In the genomic region with DNA sequence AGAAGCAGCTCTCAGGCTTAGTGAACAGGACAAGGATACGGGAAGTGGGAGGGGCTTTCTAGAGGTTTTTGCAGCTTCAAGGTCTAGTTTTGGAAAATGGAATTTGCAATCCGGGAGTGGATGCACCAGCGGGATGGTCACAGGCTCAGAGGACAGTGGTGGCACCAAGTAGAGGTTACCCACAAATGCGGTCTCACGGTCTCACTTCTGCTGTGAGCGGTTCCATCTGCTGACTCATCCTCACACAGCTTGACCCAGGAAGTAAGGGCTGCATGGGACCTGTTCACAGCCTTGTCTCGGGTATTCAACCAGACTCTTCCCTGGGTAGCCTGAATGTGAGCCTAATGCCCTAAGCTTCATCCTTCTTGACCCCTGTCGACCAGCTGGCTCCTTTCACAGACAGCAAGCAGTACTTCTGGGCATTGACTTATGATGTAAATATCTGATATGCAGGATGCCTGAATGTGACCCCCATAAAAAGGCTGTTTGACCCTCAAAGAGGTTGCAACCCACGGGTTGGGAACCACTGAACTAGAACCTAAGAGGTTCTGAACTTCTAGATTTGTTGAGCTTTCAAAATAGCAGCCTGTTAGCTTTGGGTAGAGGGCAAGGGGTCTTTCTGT, we compare ENCODE assay signal across 11 mouse cellular contexts. TPM values are rescaled to one million over a fixed set of nuclear protein-coding genes. Genes with fewer than 3 reads are reported as not detected.
A peak's percentile ranks its signal among the peaks of the same experiment; 100 is the strongest.
DNase-seq lines count a peak whose midpoint lies in the region; ATAC-seq and TF ChIP-seq lines count a peak whose summit lies in the region.
"Had no signal": no experiment of that assay in that cellular context is flagged by ENCODE, and none has a peak within 500 bp of the region (broad histone marks: within the 10 kb centered on the region; RNA-seq: fewer than 3 reads in every experiment).

No protein-coding gene starts in this region.

- no peak for TF ChIP-seq POLR2A in bone marrow macrophage, adult 2 months (IDR thresholded peaks at IDR 0.05; ENCODE audit: borderline replicate concordance, low read depth, low read length)

- no peak overlapping the region for H3K27ac ChIP-seq in kidney, postnatal 0 days
- peak overlapping the region; percentile 32; the same call in 1 of the 2 replicates for H3K27ac ChIP-seq in bone marrow macrophage, adult 2 months (ENCODE audit: insufficient read depth, low read depth, low read length)
- peak overlapping the region; percentile 5; the same call in 1 of the 2 replicates for H3K27ac ChIP-seq in liver, embryonic 11.5 days (ENCODE audit: low read depth, low read length)
- no peak overlapping the region for H3K27ac ChIP-seq in forebrain, embryonic 10.5 days

- TF ChIP-seq CTCF in kidney, postnatal 0 days (IDR thresholded peaks at IDR 0.05; ENCODE audit: low read depth) = no peak
- TF ChIP-seq CTCF in bone marrow macrophage, adult 2 months (IDR thresholded peaks at IDR 0.05; ENCODE audit: low read depth, low read length) = no peak

- H3K36me3 ChIP-seq in kidney, postnatal 0 days (ENCODE audit: insufficient read depth, low read length) = no peaks in the 10 kb centered on the region
- H3K36me3 ChIP-seq in liver, embryonic 11.5 days (ENCODE audit: control insufficient read depth, insufficient read depth, low read length) = no peaks in the 10 kb centered on the region
- H3K36me3 ChIP-seq in forebrain, embryonic 10.5 days (replicated peaks) = no peaks in the 10 kb centered on the region

- DNase-seq in kidney, postnatal 0 days (ENCODE audit: low spot score) = no peak
- no peak for DNase-seq in kidney, postnatal 25 days
- DNase-seq in liver, embryonic 11.5 days (ENCODE audit: low spot score) = no peak
- DNase-seq in forebrain, embryonic 10.5 days (ENCODE audit: extremely low spot score, low spot score) = no peak
- no peak for DNase-seq in left cerebral cortex, adult 11 months (ENCODE audit: low spot score)
- no peak for DNase-seq in left cerebral cortex, postnatal 25 days (ENCODE audit: low spot score in 2 of 2)
- DNase-seq: cerebellum, adult 11 months; lung, postnatal 14 days; thymus, adult 2 months had no signal

- H3K4me1 ChIP-seq in kidney, postnatal 0 days (replicated peaks; ENCODE audit: insufficient read depth, low read length) = no peaks in the 10 kb centered on the region
- H3K4me1 ChIP-seq in bone marrow macrophage, adult 2 months (ENCODE audit: control insufficient read depth, insufficient read depth, low read length) = peaks cover 38% of the 10 kb centered on the region
- peaks cover 30% of the 10 kb centered on the region for H3K4me1 ChIP-seq in liver, embryonic 11.5 days (replicated peaks; ENCODE audit: control insufficient read depth, insufficient read depth, low read length)
- peaks cover 21% of the 10 kb centered on the region for H3K4me1 ChIP-seq in forebrain, embryonic 10.5 days

- no peak overlapping the region for H3K4me2 ChIP-seq in kidney, postnatal 0 days (ENCODE audit: low read length)
- peak overlapping the region; percentile 8; the same call in 1 of the 2 replicates for H3K4me2 ChIP-seq in liver, embryonic 11.5 days

- no peaks in the 10 kb centered on the region for H3K27me3 ChIP-seq in kidney, postnatal 0 days (ENCODE audit: insufficient read depth, low read length)
- H3K27me3 ChIP-seq in liver, embryonic 11.5 days (replicated peaks; ENCODE audit: control insufficient read depth, insufficient read depth, low read length) = no peaks in the 10 kb centered on the region
- no peaks in the 10 kb centered on the region for H3K27me3 ChIP-seq in forebrain, embryonic 10.5 days (ENCODE audit: poor library complexity, severe bottlenecking)

- intact Hi-C loops in left cerebral cortex, postnatal 25 days (cut with DNase I) = no loop called here

- 38% methylated on average over 9 of the region's 9 CpGs for WGBS in kidney, postnatal 0 days
- WGBS in liver, embryonic 11.5 days = 59% methylated on average over 9 of the region's 9 CpGs
- WGBS in forebrain, embryonic 10.5 days = 81% methylated on average over 9 of the region's 9 CpGs

- no peaks in the 10 kb centered on the region for H3K9me3 ChIP-seq in kidney, postnatal 0 days (replicated peaks; ENCODE audit: low read length)
- no peaks in the 10 kb centered on the region for H3K9me3 ChIP-seq in liver, embryonic 11.5 days (ENCODE audit: control insufficient read depth, low read length)
- no peaks in the 10 kb centered on the region for H3K9me3 ChIP-seq in forebrain, embryonic 10.5 days

- H3K4me3 ChIP-seq in kidney, postnatal 0 days (replicated peaks; ENCODE audit: low read depth, low read length) = no peak overlapping the region
- H3K4me3 ChIP-seq in bone marrow macrophage, adult 2 months (ENCODE audit: insufficient read depth, low read length) = no peak overlapping the region
- H3K4me3 ChIP-seq in liver, embryonic 11.5 days (ENCODE audit: low read depth, low read length) = no peak overlapping the region
- H3K4me3 ChIP-seq in forebrain, embryonic 10.5 days = no peak overlapping the region

- H3K9ac ChIP-seq in kidney, postnatal 0 days (ENCODE audit: low read depth, low read length) = no peak overlapping the region
- no peak overlapping the region for H3K9ac ChIP-seq in liver, embryonic 11.5 days (ENCODE audit: low read depth, low read length)

- ATAC-seq in kidney, postnatal 0 days (replicated peaks; ENCODE audit: low FRiP score, low read depth) = peak; percentile 46
- peak; percentile 58 for ATAC-seq in liver, embryonic 11.5 days (replicated peaks; ENCODE audit: low FRiP score)
- peak; percentile 71; the same call in 1 of the 2 replicates for ATAC-seq in monocyte, adult 5-6 weeks (replicated peaks; ENCODE audit: insufficient number of reproducible peaks, low FRiP score, low TSS enrichment, poor library complexity, severe bottlenecking)

RNA-seq across cellular contexts. Expression of gene Slc30a1, which starts 30.8 kb away (rescaled TPM):
- polyA plus RNA-seq in kidney, postnatal 0 days (2015; fragmentation: Nextera tagmentation; extraction: Ambion mirVana) = 5.6 TPM in 2 replicates
- 10.1 and 12.3 TPM in 2 replicates for polyA plus RNA-seq in bone marrow macrophage, adult 2 months (2012; ENCODE audit: insufficient read depth, insufficient read length, missing spikeins)
- polyA plus RNA-seq in liver, embryonic 11.5 days (2014; fragmentation: Nextera tagmentation; extraction: Ambion mirVana) = 2.6 and 3.1 TPM in 2 replicates
- 14.7 to 23.0 TPM (median 22.0 TPM) in 3 replicates for total RNA-seq in monocyte, adult 5-6 weeks (2017)
- 1.2 and 1.5 TPM in 2 replicates for polyA plus RNA-seq in forebrain, embryonic 10.5 days (2016; fragmentation: Nextera tagmentation; extraction: Ambion mirVana)
- 10 to 100 TPM; 28.2 to 36.9 TPM for total RNA-seq in left cerebral cortex, postnatal 25 days (2021)

RNA-seq across cellular contexts. Expression of gene Nek2, which starts 54.5 kb away (rescaled TPM):
- 21.3 and 24.1 TPM in 2 replicates for polyA plus RNA-seq in kidney, postnatal 0 days (2015; fragmentation: Nextera tagmentation; extraction: Ambion mirVana)
- 13.1 and 15.9 TPM in 2 replicates for polyA plus RNA-seq in bone marrow macrophage, adult 2 months (2012; ENCODE audit: insufficient read depth, insufficient read length, missing spikeins)
- polyA plus RNA-seq in liver, embryonic 11.5 days (2014; fragmentation: Nextera tagmentation; extraction: Ambion mirVana) = 54.2 and 60.5 TPM in 2 replicates
- total RNA-seq in monocyte, adult 5-6 weeks (2017) = 0.97 to 3.6 TPM (median 1.1 TPM) in 3 replicates
- polyA plus RNA-seq in forebrain, embryonic 10.5 days (2016; fragmentation: Nextera tagmentation; extraction: Ambion mirVana) = 69.8 and 70.8 TPM in 2 replicates
- 1 to 10 TPM; 1.2 to 1.6 TPM for total RNA-seq in left cerebral cortex, postnatal 25 days (2021)

Comparison
In these comparisons a context has a peak if more than half of its experiments do, and no peak if none do; other contexts are left out.
1. H3K27ac ChIP-seq: peak in bone marrow macrophage, adult 2 months (single experiment) and liver, embryonic 11.5 days (single experiment); none in kidney, postnatal 0 days (single experiment) and forebrain, embryonic 10.5 days (single experiment).
2. Peak in every context shown above with its lines, with median percentiles within 50 percentile points of each other: ATAC-seq.